Mouse (Mus musculus): ENCODE measurements around the gene Map4k2. TPM values are rescaled to one million over a fixed set of nuclear protein-coding genes. Genes with fewer than 3 reads are reported as not detected.

Map4k2 gene
- polyA plus RNA-seq (2014; fragmentation: Nextera tagmentation; extraction: Ambion mirVana): 6.7 and 8.5 TPM in 2 replicates

GRCm38 (mm10) chr19:6340524-6341452 is at the start of gene Map4k2:
Gene Map4k2 (plus strand): TSS chr19:6341135.
- 17% methylated on average over 34 of the region's 72 CpGs for WGBS
- Histone ChIP-seq H3K27me3 (ENCODE audit: control insufficient read depth, insufficient read depth, low read length) (no peaks in the 10 kb centered on the region), H3K36me3 (ENCODE audit: control insufficient read depth, insufficient read depth, low read length) (peaks cover 8% of the 10 kb centered on the region; the same call in 1 of the 2 replicates), H3K4me3 (ENCODE audit: low read depth, low read length) (peak within 1 kb of the TSS; percentile 60), H3K4me1 (replicated peaks; ENCODE audit: control insufficient read depth, insufficient read depth, low read length) (peaks cover 12% of the 10 kb centered on the region), H3K9me3 (ENCODE audit: control insufficient read depth, low read length) (no peaks in the 10 kb centered on the region), H3K9ac (ENCODE audit: low read depth, low read length) (peak within 1 kb of the TSS; percentile 66; the same call in 1 of the 2 replicates), H3K4me2 (replicated peaks; ENCODE audit: low read depth, low read length) (peak within 1 kb of the TSS; percentile 90), H3K27ac (ENCODE audit: low read depth, low read length) (peak within 1 kb of the TSS; percentile 51; the same call in 1 of the 2 replicates)
- peak; percentile 83 for DNase-seq (ENCODE audit: low spot score)
- ATAC-seq (ENCODE audit: low FRiP score): peak; percentile 74

GRCm38 (mm10) chr19:6292262-6292661 is 48.7 kb upstream of the Map4k2 start:
- DNase-seq (ENCODE audit: low spot score): no peak
- no peak overlapping the region for H3K4me2 ChIP-seq (replicated peaks; ENCODE audit: low read depth, low read length)
- no peak overlapping the region for H3K4me3 ChIP-seq (ENCODE audit: low read depth, low read length)
- H3K9ac ChIP-seq (ENCODE audit: low read depth, low read length): no peak overlapping the region
- no peak for ATAC-seq (ENCODE audit: low FRiP score)
- no peaks in the 10 kb centered on the region for H3K9me3 ChIP-seq (ENCODE audit: control insufficient read depth, low read length)
- H3K4me1 ChIP-seq (replicated peaks; ENCODE audit: control insufficient read depth, insufficient read depth, low read length): no peaks in the 10 kb centered on the region
- 0 out of 2 replicates have a peak, but pooled peaks cover 7% of the 10 kb centered on the region for H3K36me3 ChIP-seq (ENCODE audit: control insufficient read depth, insufficient read depth, low read length)
- no peaks in the 10 kb centered on the region for H3K27me3 ChIP-seq (ENCODE audit: control insufficient read depth, insufficient read depth, low read length)
- WGBS: 87% methylated on average over 5 of the region's 5 CpGs
- no peak overlapping the region for H3K27ac ChIP-seq (ENCODE audit: low read depth, low read length)

GRCm38 (mm10) chr19:6294301-6294700 is 46.6 kb upstream of the Map4k2 start:
- Histone ChIP-seq H3K4me3 (ENCODE audit: low read depth, low read length) (no peak overlapping the region), H3K4me2 (replicated peaks; ENCODE audit: low read depth, low read length) (no peak overlapping the region), H3K9ac (ENCODE audit: low read depth, low read length) (no peak overlapping the region), H3K4me1 (replicated peaks; ENCODE audit: control insufficient read depth, insufficient read depth, low read length) (no peaks in the 10 kb centered on the region), H3K36me3 (ENCODE audit: control insufficient read depth, insufficient read depth, low read length) (0 out of 2 replicates have a peak, but pooled peaks cover 7% of the 10 kb centered on the region), H3K27me3 (ENCODE audit: control insufficient read depth, insufficient read depth, low read length) (no peaks in the 10 kb centered on the region), H3K27ac (ENCODE audit: low read depth, low read length) (no peak overlapping the region), H3K9me3 (ENCODE audit: control insufficient read depth, low read length) (no peaks in the 10 kb centered on the region)
- ATAC-seq (ENCODE audit: low FRiP score) (no peak), DNase-seq (ENCODE audit: low spot score) (no peak)
- 95% methylated on average over 17 of the region's 17 CpGs for WGBS

GRCm38 (mm10) chr19:6296551-6297210 is 44.3 kb upstream of the Map4k2 start:
- Histone ChIP-seq H3K27ac (ENCODE audit: low read depth, low read length) (no peak overlapping the region), H3K4me1 (replicated peaks; ENCODE audit: control insufficient read depth, insufficient read depth, low read length) (no peaks in the 10 kb centered on the region), H3K9ac (ENCODE audit: low read depth, low read length) (no peak overlapping the region), H3K4me3 (ENCODE audit: low read depth, low read length) (no peak overlapping the region), H3K4me2 (replicated peaks; ENCODE audit: low read depth, low read length) (no peak overlapping the region), H3K36me3 (ENCODE audit: control insufficient read depth, insufficient read depth, low read length) (0 out of 2 replicates have a peak, but pooled peaks cover 7% of the 10 kb centered on the region), H3K9me3 (ENCODE audit: control insufficient read depth, low read length) (no peaks in the 10 kb centered on the region), H3K27me3 (ENCODE audit: control insufficient read depth, insufficient read depth, low read length) (no peaks in the 10 kb centered on the region)
- no peak for ATAC-seq (ENCODE audit: low FRiP score)
- WGBS: 93% methylated on average over 5 of the region's 5 CpGs
- DNase-seq (ENCODE audit: low spot score): no peak

DNA sequence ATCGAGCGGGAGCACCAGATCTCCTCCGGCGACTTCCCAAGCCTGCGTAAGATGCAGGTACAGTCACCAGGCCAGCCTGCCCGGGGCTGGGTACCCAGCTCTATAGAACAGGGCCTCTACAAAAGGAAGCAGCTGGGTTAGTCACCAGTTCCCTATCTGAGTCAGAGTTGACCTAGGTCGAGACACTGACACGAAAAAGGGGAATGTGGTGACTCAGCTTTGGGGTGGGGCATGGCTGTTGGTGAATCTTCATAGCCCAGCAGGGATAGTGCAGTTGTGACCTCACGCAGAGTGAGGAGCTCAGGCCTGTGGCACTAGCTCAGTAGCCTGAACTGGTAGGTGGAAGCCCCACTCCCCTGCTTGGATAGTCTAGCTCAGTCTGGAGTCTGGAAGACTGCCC is 43.3 kb upstream of the Map4k2 start:
- Histone ChIP-seq H3K9ac (ENCODE audit: low read depth, low read length) (no peak overlapping the region), H3K36me3 (ENCODE audit: control insufficient read depth, insufficient read depth, low read length) (0 out of 2 replicates have a peak, but pooled peaks cover 7% of the 10 kb centered on the region), H3K4me1 (replicated peaks; ENCODE audit: control insufficient read depth, insufficient read depth, low read length) (no peaks in the 10 kb centered on the region), H3K4me3 (ENCODE audit: low read depth, low read length) (no peak overlapping the region), H3K27ac (ENCODE audit: low read depth, low read length) (no peak overlapping the region), H3K4me2 (replicated peaks; ENCODE audit: low read depth, low read length) (no peak overlapping the region), H3K9me3 (ENCODE audit: control insufficient read depth, low read length) (no peaks in the 10 kb centered on the region), H3K27me3 (ENCODE audit: control insufficient read depth, insufficient read depth, low read length) (no peaks in the 10 kb centered on the region)
- DNase-seq (ENCODE audit: low spot score) (no peak), ATAC-seq (ENCODE audit: low FRiP score) (no peak)
- WGBS: 94% methylated on average over 9 of the region's 9 CpGs

DNA sequence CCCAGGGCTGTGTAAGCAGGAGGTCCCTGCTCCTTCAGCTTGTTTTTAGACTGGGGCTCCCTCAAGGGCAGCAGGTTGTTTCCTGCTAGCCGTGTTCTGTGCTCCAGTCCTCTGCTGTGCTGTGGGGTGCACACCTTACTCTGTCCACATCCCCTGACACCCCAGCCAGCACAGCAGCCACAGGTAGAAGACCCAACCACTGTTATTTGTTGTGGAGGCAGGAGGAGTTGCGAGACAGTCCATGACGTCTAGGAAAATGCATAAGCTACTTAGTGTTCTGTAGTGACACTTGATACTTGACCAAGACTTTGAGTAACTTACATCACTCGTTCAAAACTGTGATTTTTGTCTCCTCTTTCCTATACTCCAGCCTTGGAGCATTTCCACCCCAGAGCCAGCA is 41.9 kb upstream of the Map4k2 start:
- no peak overlapping the region for H3K4me2 ChIP-seq (replicated peaks; ENCODE audit: low read depth, low read length)
- no peaks in the 10 kb centered on the region for H3K9me3 ChIP-seq (ENCODE audit: control insufficient read depth, low read length)
- no peak overlapping the region for H3K27ac ChIP-seq (ENCODE audit: low read depth, low read length)
- no peaks in the 10 kb centered on the region for H3K27me3 ChIP-seq (ENCODE audit: control insufficient read depth, insufficient read depth, low read length)
- no peaks in the 10 kb centered on the region for H3K4me1 ChIP-seq (replicated peaks; ENCODE audit: control insufficient read depth, insufficient read depth, low read length)
- 0 out of 2 replicates have a peak, but pooled peaks cover 7% of the 10 kb centered on the region for H3K36me3 ChIP-seq (ENCODE audit: control insufficient read depth, insufficient read depth, low read length)
- no peak overlapping the region for H3K4me3 ChIP-seq (ENCODE audit: low read depth, low read length)
- no peak overlapping the region for H3K9ac ChIP-seq (ENCODE audit: low read depth, low read length)
- DNase-seq (ENCODE audit: low spot score) (no peak), ATAC-seq (ENCODE audit: low FRiP score) (no peak)
- 84% methylated on average over 4 of the region's 4 CpGs for whole genome bisulfite sequencing

DNA sequence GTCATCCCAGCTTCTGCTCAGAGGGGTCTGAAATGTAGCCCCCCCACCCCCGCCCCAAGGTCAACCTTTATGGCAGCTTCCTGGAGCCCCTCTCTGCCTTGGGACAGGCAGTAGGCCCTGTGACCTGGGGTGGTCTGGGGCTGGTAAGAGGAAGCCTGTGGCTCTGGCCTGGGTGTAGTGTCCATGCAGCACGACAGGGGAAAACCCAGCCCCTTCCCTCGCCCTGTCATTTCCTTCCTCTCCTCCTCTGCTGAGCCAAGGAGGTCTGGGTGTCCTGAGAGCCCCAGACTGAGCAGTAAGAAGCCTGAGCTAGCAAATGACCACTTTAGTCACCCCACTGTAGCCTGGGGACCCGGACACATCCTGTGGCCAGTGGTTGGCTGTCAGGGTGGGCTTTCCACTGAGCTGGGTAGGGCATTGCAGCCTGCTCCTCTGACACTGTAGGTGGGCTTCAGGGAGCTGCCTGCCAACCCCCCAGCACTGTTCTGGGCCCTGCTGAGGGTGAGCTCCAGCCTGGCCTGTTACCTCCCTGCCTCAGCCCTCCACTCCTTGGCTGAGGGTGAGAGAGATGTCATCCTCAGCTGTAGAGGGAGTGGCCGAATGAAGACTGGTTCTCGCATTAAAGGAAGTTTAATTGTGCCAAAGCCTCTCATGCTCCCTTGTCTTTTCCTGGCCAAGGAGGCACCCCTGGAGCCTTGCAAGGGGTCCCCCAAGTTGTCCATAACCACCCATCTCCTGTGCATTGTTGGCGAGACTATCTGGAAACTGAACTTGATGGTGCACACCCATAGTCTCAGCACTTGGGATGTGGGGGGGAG is 41.3 kb upstream of the Map4k2 start:
- H3K9me3 ChIP-seq (ENCODE audit: control insufficient read depth, low read length): no peaks in the 10 kb centered on the region
- WGBS: 84% methylated on average over 6 of the region's 7 CpGs
- no peak for DNase-seq (ENCODE audit: low spot score)

DNA sequence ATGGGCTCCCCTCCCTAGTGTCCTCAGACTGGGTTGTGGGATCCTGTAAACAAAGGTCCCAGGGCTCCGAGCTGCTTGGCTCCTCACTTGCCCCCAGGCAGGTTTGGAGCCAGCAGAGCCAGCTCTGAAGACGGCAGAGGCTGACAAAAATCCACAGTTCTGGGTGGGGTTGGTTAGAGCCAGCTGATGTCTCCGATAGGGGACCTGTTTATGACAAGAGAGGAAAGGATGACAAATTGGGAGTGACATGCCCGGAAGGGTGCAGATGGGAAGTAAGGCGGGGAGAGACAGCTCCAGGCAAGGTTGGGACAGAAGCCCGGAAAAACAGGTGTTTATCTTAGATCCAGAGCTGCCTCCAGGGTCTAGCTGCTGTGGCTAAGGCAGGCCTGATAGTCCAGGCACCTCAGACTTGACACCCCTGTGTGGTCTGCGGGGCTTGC is 40.5 kb upstream of the Map4k2 start:
- WGBS: 69% methylated on average over 7 of the region's 7 CpGs
- no peak for DNase-seq (ENCODE audit: low spot score)
- Histone ChIP-seq H3K4me1 (replicated peaks; ENCODE audit: control insufficient read depth, insufficient read depth, low read length) (no peaks in the 10 kb centered on the region), H3K9ac (ENCODE audit: low read depth, low read length) (no peak overlapping the region), H3K27me3 (ENCODE audit: control insufficient read depth, insufficient read depth, low read length) (no peaks in the 10 kb centered on the region), H3K27ac (ENCODE audit: low read depth, low read length) (no peak overlapping the region), H3K36me3 (ENCODE audit: control insufficient read depth, insufficient read depth, low read length) (0 out of 2 replicates have a peak, but pooled peaks cover 5% of the 10 kb centered on the region), H3K9me3 (ENCODE audit: control insufficient read depth, low read length) (no peaks in the 10 kb centered on the region), H3K4me3 (ENCODE audit: low read depth, low read length) (no peak overlapping the region), H3K4me2 (replicated peaks; ENCODE audit: low read depth, low read length) (no peak overlapping the region)
- no peak for ATAC-seq (ENCODE audit: low FRiP score)

More for the DNA sequence above, 41.3 kb upstream of the Map4k2 start:
- Histone ChIP-seq H3K4me2 (replicated peaks; ENCODE audit: low read depth, low read length) (no peak overlapping the region), H3K4me3 (ENCODE audit: low read depth, low read length) (no peak overlapping the region), H3K27me3 (ENCODE audit: control insufficient read depth, insufficient read depth, low read length) (no peaks in the 10 kb centered on the region), H3K36me3 (ENCODE audit: control insufficient read depth, insufficient read depth, low read length) (0 out of 2 replicates have a peak, but pooled peaks cover 7% of the 10 kb centered on the region), H3K4me1 (replicated peaks; ENCODE audit: control insufficient read depth, insufficient read depth, low read length) (no peaks in the 10 kb centered on the region), H3K9ac (ENCODE audit: low read depth, low read length) (no peak overlapping the region), H3K27ac (ENCODE audit: low read depth, low read length) (no peak overlapping the region)
- ATAC-seq (ENCODE audit: low FRiP score): no peak
